Mouse (Mus musculus) kidney, embryonic 14.5 days (tissue): ENCODE results near the gene Nmt2. TPM values are rescaled to one million over a fixed set of nuclear protein-coding genes. Genes with fewer than 3 reads are reported as not detected.
A peak's percentile ranks its signal among the peaks of the same experiment; 100 is the strongest.

Experiments
- ATAC-seq: fragments of 200-750 bp; cut with Nextera tagmentation; 2 replicates; pipeline ENCODE4 v1.8.0; 2017; ENCODE audit warnings: moderate number of reproducible peaks, mild to moderate bottlenecking, moderate TSS enrichment, moderate library complexity; ENCODE audit not compliant: low FRiP score, low TSS enrichment
- H3K27ac ChIP-seq: fragments of 300-500 bp; sonication (generic); 2 replicates; pipeline ENCODE4 v1.5.1; 2014; ENCODE audit warnings: low read depth, mild to moderate bottlenecking, low read length, moderate library complexity, mixed read lengths
- H3K27me3 ChIP-seq: fragments of 300-500 bp; sonication (generic); 2 replicates; pipeline ENCODE4 v1.6.1; 2014; ENCODE audit warnings: mild to moderate bottlenecking, low read length; ENCODE audit not compliant: control insufficient read depth, insufficient read depth
- H3K36me3 ChIP-seq: fragments of 300-500 bp; sonication (generic); 2 replicates; pipeline ENCODE4 v1.6.1; 2014; ENCODE audit warnings: low read length, mixed read lengths; ENCODE audit not compliant: control insufficient read depth, insufficient read depth
- H3K4me1 ChIP-seq: fragments of 300-500 bp; sonication (generic); 2 replicates; pipeline ENCODE4 v1.6.1; 2014; ENCODE audit warnings: low read length, mixed read lengths; ENCODE audit not compliant: control insufficient read depth, insufficient read depth
- H3K4me2 ChIP-seq: fragments of 300-500 bp; sonication (generic); replicated peaks from 2 replicates; pipeline ENCODE4 v1.6.1; 2014; ENCODE audit warnings: low read depth, mild to moderate bottlenecking, low read length
- H3K4me3 ChIP-seq: fragments of 300-500 bp; sonication (generic); 2 replicates; pipeline ENCODE4 v1.5.1; 2014; ENCODE audit warnings: mild to moderate bottlenecking, low read length
- H3K9ac ChIP-seq: fragments of 300-500 bp; sonication (generic); 2 replicates; pipeline ENCODE4 v1.6.1; 2014; ENCODE audit warnings: low read depth, mild to moderate bottlenecking, low read length, moderate library complexity
- H3K9me3 ChIP-seq: fragments of 300-500 bp; sonication (generic); 2 replicates; pipeline ENCODE4 v1.6.1; 2016; ENCODE audit warnings: low read length; ENCODE audit not compliant: control insufficient read depth
- WGBS: fragments of 180-500 bp; shearing (Covaris S2); extraction: QIAGEN DNeasy Blood & Tissue Kit; methylation state at CpG from one replicate; pipeline ENCODE4 v1.1.7; 2014; 5-methylcytosine and 5-hydroxymethylcytosine counted together
- polyA plus RNA-seq: library from polyadenylated mRNA; unstranded; fragments of >200 nt; fragmentation: Nextera tagmentation; extraction: Ambion mirVana; gene quantifications from 2 replicates; pipeline ENCODE4 v1.2.1, GENCODE M21; 2014

Gene Nmt2
- polyA plus RNA-seq, 1 experiment from 2014 or later = 52.1 TPM

DNA sequence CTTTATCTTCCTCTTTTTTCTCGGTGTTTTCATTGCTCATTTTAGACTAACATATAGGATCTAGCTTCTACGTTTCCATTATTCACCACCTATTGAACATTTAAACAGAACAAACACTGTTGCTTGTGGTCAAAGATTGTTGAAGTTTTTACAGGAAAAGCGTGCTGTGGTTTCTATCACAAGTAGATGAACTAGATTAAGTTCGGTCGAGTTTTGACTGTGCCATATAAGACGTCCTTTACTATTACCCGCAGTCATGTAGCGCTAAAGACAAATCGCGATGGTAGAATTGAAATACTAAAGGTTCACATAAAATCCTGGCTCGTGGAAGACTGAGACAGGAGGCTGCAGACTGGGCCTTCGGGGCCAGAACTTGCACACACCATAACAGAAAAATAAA is 49.7 kb downstream of the Nmt2 start:
- ATAC-seq = no peak
- H3K4me1 ChIP-seq = peaks cover 10% of the 10 kb centered on the region
- H3K4me2 ChIP-seq = no peak overlapping the region
- WGBS = 91% methylated on average over 12 of the region's 12 CpGs
- H3K4me3 ChIP-seq = no peak overlapping the region
- no peak overlapping the region for H3K27ac ChIP-seq
- H3K9ac ChIP-seq = no peak overlapping the region
- H3K27me3 ChIP-seq = peaks cover 14% of the 10 kb centered on the region; the same call in 1 of the 2 replicates
- no peaks in the 10 kb centered on the region for H3K9me3 ChIP-seq
- peaks cover 10% of the 10 kb centered on the region for H3K36me3 ChIP-seq

GRCm38 (mm10) chr2:3335611-3336301 is 51.7 kb downstream of the Nmt2 start, which contains the start of gene Acbd7:
TSS of gene Acbd7 (plus strand) at chr2:3336168.
- H3K27ac ChIP-seq = no peak within 1 kb of the TSS
- H3K4me3 ChIP-seq = peak within 1 kb of the TSS; percentile 29
- peak; percentile 36 for ATAC-seq
- WGBS = 5% methylated on average over 20 of the region's 20 CpGs
- no peak within 1 kb of the TSS for H3K9ac ChIP-seq
- peaks cover 14% of the 10 kb centered on the region; the same call in 1 of the 2 replicates for H3K27me3 ChIP-seq
- H3K9me3 ChIP-seq = no peaks in the 10 kb centered on the region
- H3K4me2 ChIP-seq = peak within 1 kb of the TSS; percentile 44
- peaks cover 8% of the 10 kb centered on the region for H3K4me1 ChIP-seq
- no peaks in the 10 kb centered on the region for H3K36me3 ChIP-seq

DNA sequence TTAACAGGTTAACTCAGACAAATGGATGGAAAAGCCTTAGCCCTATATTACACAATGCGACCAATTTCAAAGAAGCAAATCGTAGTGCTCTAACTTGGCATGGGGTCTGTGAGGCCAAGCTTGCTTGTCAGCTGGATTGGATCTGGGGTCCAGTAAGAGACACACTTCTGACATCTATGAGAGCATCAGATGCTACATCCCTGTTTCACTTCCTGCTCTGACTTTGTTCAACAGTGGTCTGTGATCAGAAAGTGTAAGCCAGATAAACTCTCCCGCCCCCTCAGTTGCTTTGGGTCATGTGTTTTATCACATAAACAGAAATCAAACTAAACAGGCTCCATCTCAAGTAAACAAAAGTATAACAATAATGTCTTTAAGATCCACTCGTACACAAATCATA is 64.4 kb downstream of the Nmt2 start:
- H3K9ac ChIP-seq = no peak overlapping the region
- WGBS = 84% methylated on average over 4 of the region's 4 CpGs
- no peak overlapping the region for H3K4me2 ChIP-seq

DNA sequence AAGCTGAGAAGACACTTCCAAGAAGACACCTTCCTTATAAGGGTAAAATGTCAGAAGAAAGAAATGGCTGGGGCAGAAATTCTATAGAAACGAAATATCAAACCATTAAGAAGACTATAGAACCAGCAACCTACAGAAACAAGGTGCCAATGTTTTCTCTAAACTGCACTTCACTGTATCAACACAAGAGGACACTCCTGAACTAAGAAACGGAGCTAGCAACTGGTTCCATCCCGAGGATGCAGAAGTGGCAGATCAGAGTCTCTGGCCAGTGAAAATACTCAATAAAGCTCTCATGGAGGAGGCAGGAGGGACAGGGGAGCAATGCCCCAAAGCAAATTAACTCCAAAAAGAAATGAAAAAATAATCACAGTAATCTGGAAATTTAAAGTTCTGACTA is 64.9 kb downstream of the Nmt2 start:
- Histone ChIP-seq H3K36me3 (no peaks in the 10 kb centered on the region), H3K4me3 (no peak overlapping the region), H3K4me1 (no peaks in the 10 kb centered on the region), H3K27me3 (no peaks in the 10 kb centered on the region), H3K9ac (no peak overlapping the region), H3K9me3 (no peaks in the 10 kb centered on the region), H3K4me2 (no peak overlapping the region), H3K27ac (no peak overlapping the region)
- 22% methylated on average over 3 of the region's 3 CpGs for WGBS
- ATAC-seq = peak; percentile 49; the same call in 1 of the 2 replicates

More for the DNA sequence above, 64.4 kb downstream of the Nmt2 start:
- no peaks in the 10 kb centered on the region for H3K36me3 ChIP-seq
- no peak overlapping the region for H3K27ac ChIP-seq
- no peaks in the 10 kb centered on the region for H3K9me3 ChIP-seq
- H3K27me3 ChIP-seq = no peaks in the 10 kb centered on the region
- no peak overlapping the region for H3K4me3 ChIP-seq
- ATAC-seq = no peak
- H3K4me1 ChIP-seq = no peaks in the 10 kb centered on the region

DNA sequence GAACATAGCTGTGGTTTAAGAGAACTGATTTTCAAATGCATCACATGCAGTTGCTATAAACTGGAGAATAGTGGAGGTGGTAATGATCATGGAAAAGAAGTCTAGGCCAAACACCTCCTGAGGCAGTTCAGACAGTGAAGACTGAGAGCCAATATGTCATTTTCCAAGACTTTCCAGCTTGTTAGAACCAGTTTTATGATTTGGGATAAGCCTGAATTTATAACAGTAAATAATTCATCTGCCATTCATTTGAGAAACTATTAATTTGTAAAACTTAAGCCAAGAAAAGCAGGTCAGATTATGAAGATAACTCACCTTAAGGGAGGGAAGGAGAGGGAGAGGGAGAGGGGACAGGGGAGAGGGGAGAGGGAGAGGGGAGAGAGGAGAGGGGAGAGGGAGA is 69.1 kb downstream of the Nmt2 start:
- ATAC-seq = no peak

DNA sequence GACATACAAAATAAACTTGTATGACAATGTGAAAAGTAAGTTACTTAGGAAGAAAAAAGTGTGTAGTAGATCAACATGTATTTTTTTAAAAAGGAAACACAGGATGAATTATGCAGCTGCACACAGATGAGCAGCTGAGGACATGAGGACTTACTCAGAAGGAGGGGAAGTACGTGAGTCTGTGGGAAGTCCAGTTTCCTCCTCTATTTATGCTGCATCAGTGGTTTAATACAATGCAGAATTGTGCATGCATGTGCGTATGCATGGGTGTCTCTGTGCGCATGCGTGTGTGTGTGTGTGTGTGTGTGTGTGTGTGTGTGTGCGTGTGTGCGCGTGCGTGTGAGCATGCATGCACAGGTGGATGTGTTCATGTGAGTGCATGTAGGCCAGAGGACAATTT is 71.8 kb downstream of the Nmt2 start:
- WGBS = 91% methylated on average over 8 of the region's 8 CpGs
- H3K36me3 ChIP-seq = no peaks in the 10 kb centered on the region
- no peak for ATAC-seq
- H3K4me2 ChIP-seq = no peak overlapping the region
- H3K9me3 ChIP-seq = no peaks in the 10 kb centered on the region
- H3K4me1 ChIP-seq = no peaks in the 10 kb centered on the region
- H3K9ac ChIP-seq = no peak overlapping the region
- no peaks in the 10 kb centered on the region for H3K27me3 ChIP-seq
- H3K4me3 ChIP-seq = no peak overlapping the region
- H3K27ac ChIP-seq = no peak overlapping the region

More for the DNA sequence above, 69.1 kb downstream of the Nmt2 start:
- H3K4me2 ChIP-seq = no peak overlapping the region
- H3K4me1 ChIP-seq = no peaks in the 10 kb centered on the region
- H3K9ac ChIP-seq = no peak overlapping the region
- H3K27me3 ChIP-seq = no peaks in the 10 kb centered on the region
- no peaks in the 10 kb centered on the region for H3K36me3 ChIP-seq
- H3K27ac ChIP-seq = no peak overlapping the region
- no peaks in the 10 kb centered on the region for H3K9me3 ChIP-seq
- H3K4me3 ChIP-seq = no peak overlapping the region

GRCm38 (mm10) chr2:3356311-3356710 is 72.3 kb downstream of the Nmt2 start:
- H3K4me1 ChIP-seq = no peaks in the 10 kb centered on the region
- WGBS = 63% methylated on average over 3 of the region's 3 CpGs
- H3K9me3 ChIP-seq = no peaks in the 10 kb centered on the region
- no peak overlapping the region for H3K4me3 ChIP-seq
- H3K4me2 ChIP-seq = no peak overlapping the region
- no peak overlapping the region for H3K27ac ChIP-seq
- no peak overlapping the region for H3K9ac ChIP-seq
- no peaks in the 10 kb centered on the region for H3K27me3 ChIP-seq
- H3K36me3 ChIP-seq = no peaks in the 10 kb centered on the region
- no peak for ATAC-seq

- WGBS = 69% methylated on average over 3 of the region's 3 CpGs
- Histone ChIP-seq H3K4me3 (no peak overlapping the region), H3K4me2 (no peak overlapping the region), H3K27ac (no peak overlapping the region), H3K9me3 (no peaks in the 10 kb centered on the region), H3K4me1 (no peaks in the 10 kb centered on the region), H3K27me3 (no peaks in the 10 kb centered on the region), H3K9ac (no peak overlapping the region), H3K36me3 (no peaks in the 10 kb centered on the region)
- ATAC-seq = no peak
Measured at GRCm38 (mm10) chr2:3357887-3358286, 73.9 kb downstream of the Nmt2 start.

- H3K4me3 ChIP-seq = no peak overlapping the region
- H3K9ac ChIP-seq = no peak overlapping the region
- no peaks in the 10 kb centered on the region for H3K4me1 ChIP-seq
- no peak overlapping the region for H3K27ac ChIP-seq
- ATAC-seq = no peak
- H3K4me2 ChIP-seq = no peak overlapping the region
- H3K36me3 ChIP-seq = no peaks in the 10 kb centered on the region
- no peaks in the 10 kb centered on the region for H3K27me3 ChIP-seq
- WGBS = 81% methylated on average over 3 of the region's 3 CpGs
- H3K9me3 ChIP-seq = no peaks in the 10 kb centered on the region
Measured at GRCm38 (mm10) chr2:3361067-3361466, 77.1 kb downstream of the Nmt2 start.
